Mouse (Mus musculus): ENCODE measurements at regions not wholly inside any gene's neighbourhood (a gene's known extent, or its start where the extent isn't known, plus 50 kb on each side); places are given as distances from the start of the nearest gene placed in this dataset.

GRCm38 (mm10) chr3:115766153-115766552 is 51.3 kb upstream of the S1pr1 start:
- intact Hi-C loops (cut with DNase I): loop anchor here (5.0 kb wide), 1 partner anchor 104 kb away; no protein-coding TSS in a partner anchor
- peak; percentile 58 to 61 for DNase-seq

- no peak for DNase-seq
- intact Hi-C loops (cut with DNase I): loop anchor here (1.0 to 5.0 kb wide), 3 partner anchors 47 to 106 kb away; no protein-coding TSS in a partner anchor
These were observed 53.4 kb upstream of the S1pr1 start for GRCm38 (mm10) chr3:115768290-115768689.

DNA sequence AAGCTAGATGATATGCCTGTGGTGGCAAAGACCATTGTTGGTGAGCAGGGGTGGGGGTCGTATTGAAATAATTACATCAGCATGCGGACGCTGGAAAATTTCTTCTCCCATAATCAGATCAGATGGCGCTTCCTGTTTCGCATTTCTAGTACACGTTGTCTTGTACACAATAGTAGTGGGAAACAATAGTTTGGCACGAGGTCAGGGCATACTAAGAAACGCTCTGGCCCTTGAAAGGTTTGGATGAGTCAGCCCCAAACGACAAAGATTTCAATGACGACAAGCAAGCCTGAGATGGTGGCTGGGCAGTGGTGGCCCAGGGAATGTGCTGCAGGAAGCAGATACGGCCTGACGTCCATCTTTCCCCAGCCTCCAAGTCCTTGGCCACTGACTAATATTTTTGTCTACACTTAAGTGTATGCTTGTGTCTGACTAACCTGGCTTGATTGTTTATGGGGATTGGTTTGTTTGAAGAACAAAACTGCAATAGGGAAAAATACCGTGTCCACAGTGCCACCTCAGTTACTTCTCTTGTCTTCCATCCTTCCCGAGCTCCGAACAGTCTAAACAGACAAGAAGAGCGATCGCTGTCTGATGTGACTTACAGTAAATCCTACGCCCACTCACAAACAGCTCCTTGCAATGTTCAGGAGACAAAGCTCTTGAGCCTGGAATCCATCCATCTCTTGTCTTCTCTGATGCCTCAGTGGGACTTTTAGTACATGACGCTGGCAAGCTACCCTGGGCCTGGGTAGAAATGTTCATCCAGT is 54.1 kb upstream of the S1pr1 start:
- peak; percentile 42 to 49 for DNase-seq
- intact Hi-C loops (cut with DNase I): loop anchor here (1.0 to 5.0 kb wide), 3 partner anchors 46 to 107 kb away; no protein-coding TSS in a partner anchor

DNA sequence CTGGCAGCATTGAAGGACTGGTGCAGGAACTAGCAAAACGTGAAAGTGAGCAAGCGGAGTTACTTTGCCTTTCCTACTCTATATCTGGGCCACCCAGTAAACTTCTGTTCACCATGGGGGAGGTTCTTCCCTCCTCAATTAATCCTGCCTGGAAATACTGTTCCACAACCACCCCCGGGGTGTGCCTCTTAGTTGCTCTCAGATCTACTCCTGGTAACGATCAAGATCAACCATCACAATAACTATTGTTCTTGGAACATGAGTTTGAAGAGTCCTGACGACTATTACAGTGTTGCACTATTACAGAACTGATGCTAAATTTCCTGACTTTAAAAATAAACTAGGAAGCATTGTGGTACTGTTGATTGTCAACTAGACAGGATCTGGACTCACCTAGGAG is 57.8 kb upstream of the S1pr1 start:
- intact Hi-C loops (cut with DNase I): no loop called here
- DNase-seq: no peak

GRCm38 (mm10) chr3:115774321-115774720 is 59.4 kb upstream of the S1pr1 start:
- intact Hi-C loops (cut with DNase I): no loop called here
- no peak for DNase-seq

- DNase-seq: no peak
- intact Hi-C loops (cut with DNase I): no loop called here
These were observed 59.9 kb upstream of the S1pr1 start for GRCm38 (mm10) chr3:115774723-115775122.

DNA sequence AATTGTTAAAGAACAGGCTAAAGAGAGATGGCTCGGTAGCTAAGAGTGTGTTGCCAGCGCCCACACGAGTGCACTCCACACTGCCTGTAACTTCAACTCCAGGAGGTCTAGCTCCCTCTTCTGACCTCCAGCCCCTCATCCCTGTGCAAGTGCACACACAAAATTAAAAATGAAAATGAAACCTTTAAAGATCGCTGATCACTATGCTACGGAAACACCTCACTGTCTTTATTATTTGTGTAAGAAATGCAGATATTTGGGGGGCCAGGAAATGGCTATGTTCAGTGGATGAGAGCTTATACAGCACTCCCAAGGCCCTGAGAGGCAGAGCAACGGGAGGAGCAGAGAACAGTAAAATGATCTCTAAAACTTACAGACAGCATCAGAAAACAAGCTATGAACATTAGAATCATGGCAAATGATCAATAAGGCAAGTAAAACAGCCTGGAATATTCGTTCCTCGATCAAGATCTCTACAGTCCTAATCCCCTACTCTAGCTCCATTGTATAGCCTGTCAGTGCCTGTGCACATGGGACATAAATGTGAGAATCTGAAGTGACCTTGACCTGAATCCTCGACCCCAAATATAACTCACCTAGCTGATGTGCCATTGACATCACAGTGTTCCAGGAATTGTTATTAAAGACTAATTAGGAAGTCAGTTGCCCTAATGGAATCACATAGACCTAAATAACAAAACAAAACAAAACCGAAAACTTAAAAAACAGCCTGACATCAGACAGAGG is 64.4 kb upstream of the S1pr1 start:
- DNase-seq: no peak
- intact Hi-C loops (cut with DNase I): no loop called here

- intact Hi-C loops (cut with DNase I): no loop called here
- DNase-seq: no peak
These were observed 65.0 kb upstream of the S1pr1 start for GRCm38 (mm10) chr3:115779906-115780305.

GRCm38 (mm10) chr3:115782726-115783125 is 67.9 kb upstream of the S1pr1 start:
- no peak for DNase-seq
- intact Hi-C loops (cut with DNase I): no loop called here

GRCm38 (mm10) chr3:115787360-115787759 is 72.5 kb upstream of the S1pr1 start:
- intact Hi-C loops (cut with DNase I): no loop called here
- no peak for DNase-seq

DNA sequence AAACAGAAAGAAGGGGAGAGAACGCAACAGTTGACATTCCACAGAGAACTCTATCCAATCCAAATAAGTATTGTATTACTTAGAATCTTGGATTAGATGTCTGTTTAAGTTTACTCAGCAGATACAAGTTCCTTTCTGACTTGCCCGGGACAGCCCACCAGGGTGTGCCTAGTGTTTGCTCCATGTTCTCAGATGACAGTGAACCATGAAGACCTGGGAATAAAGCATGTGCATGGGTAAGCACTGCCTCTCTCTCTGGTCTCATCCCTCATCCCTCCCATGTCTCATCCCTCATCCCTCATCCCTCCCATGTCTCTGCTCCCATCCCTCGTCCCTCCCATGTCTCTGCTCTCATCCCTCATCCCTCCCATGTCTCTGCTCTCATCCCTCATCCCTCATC is 73.7 kb upstream of the S1pr1 start:
- intact Hi-C loops (cut with DNase I): no loop called here
- DNase-seq: no peak

DNA sequence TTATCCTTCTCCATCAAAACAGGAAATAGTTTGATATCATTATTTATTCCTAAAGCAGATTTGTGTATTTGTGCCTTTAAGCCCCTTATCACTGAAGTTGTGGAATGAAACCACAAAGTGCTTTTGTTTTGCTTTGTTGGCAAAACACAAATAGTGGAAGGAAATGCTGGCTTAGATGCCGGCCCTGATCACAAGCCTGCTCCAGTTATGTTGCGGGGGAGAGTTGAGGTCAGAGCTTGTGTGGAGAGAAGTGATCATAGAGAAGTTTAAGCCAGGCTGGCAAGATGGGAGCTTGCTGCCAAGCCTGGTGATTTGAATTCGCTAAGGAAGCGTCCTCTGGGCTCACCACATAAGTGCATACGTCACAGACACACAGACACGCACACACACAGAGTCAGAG is 74.2 kb upstream of the S1pr1 start:
- DNase-seq: no peak
- intact Hi-C loops (cut with DNase I): no loop called here

- intact Hi-C loops (cut with DNase I): loop anchor here (1.0 to 5.0 kb wide), 3 partner anchors 77 to 195 kb away; partner anchors contain the start of gene S1pr1
- no peak for DNase-seq
These were observed 77.7 kb upstream of the S1pr1 start for GRCm38 (mm10) chr3:115792606-115793005.

DNA sequence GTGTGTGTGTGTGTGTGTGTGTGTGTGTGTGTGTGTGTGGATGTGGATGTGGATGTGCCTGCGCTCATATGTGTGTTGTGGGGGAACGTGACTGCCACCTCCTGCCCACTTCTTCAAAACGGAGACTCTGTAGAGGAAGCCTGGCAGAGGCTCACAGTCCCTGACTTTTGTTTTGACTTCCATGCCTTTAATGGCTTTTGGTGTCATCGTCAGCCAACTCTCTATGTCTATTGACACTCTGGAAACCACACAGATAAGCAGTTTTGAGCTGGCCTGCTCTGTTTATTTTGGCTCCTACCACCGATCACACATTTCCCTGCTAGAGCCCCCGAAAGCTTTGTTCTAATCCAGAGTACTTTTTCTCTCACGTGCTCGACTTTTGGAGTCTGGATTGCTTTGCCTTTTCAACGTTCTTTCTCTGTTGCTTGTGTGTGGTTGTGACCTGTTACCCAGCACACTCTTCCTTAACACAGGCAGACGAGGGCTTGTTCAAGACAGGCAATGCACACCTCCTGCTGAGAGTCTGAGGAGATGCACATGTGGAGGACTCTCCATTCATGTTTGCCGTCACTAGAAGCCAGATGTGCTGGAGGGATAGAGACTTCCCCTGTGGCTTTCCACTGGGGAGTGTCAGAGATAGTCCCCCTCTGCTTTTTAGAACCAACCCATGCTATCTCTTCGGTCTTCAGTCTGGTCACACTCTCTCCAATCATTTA is 78.6 kb upstream of the S1pr1 start:
- intact Hi-C loops (cut with DNase I): loop anchor here (1.0 to 5.0 kb wide), 3 partner anchors 78 to 196 kb away; partner anchors contain the start of gene S1pr1
- DNase-seq: peak; percentile 53 to 55

- no peak for DNase-seq
- intact Hi-C loops (cut with DNase I): no loop called here
These were observed 84.5 kb upstream of the S1pr1 start for GRCm38 (mm10) chr3:115799326-115799725.

GRCm38 (mm10) chr3:115799981-115800380 is 85.1 kb upstream of the S1pr1 start:
- no peak for DNase-seq
- intact Hi-C loops (cut with DNase I): no loop called here

GRCm38 (mm10) chr3:115800873-115801272 is 86.0 kb upstream of the S1pr1 start:
- intact Hi-C loops (cut with DNase I): no loop called here
- DNase-seq: no peak

DNA sequence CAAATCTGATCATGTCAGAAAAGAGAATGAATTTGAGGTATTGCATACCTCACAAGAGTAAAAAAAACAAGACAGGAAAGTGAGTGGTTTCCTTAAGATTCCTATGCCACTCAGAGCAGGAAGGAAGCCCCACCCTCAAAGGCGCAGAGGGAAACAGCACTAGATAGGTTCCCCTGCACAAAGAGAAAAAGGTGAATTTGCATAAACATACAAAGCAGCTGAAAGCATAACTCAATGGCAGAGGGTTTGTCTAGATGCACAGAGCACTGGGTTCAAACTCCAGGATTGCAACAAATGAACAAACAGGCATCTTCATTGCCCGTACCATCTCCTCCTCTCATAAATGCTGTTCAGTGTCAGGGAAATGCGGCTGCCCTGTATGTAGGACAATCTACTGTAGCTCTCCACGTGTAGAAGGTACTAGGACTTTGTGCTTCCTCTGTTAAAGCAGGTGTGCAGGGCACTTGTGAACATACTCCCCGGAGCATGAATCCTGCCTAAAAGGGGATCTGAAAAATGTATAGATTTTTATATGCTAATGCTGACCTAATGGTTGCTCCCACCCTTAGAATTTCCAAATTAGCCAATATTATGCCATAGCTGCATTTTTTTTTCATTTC is 85.9 kb upstream of the Dph5 start:
- intact Hi-C loops (cut with DNase I): no loop called here

DNA sequence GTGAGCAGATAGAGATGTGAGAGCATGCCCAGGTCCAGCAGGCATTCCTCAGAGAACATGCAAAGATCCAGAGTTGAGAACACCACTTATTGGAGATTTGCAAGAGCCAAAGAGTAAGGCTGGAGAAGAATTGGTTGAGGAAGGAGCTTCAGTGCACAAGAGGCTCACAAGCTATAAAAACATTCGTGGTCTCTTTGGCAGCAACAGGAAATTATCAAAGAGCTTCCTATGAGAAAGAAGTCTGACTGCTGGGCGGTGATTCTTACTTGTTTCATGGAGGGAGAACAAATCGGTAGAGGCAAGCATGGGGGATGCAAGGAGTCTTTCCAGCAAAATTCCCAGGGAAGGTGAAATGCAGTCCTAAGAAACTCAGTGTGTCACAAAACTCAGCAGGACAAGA is 83.0 kb upstream of the Dph5 start:
- DNase-seq: no peak
- intact Hi-C loops (cut with DNase I): no loop called here

More for the DNA sequence above, 85.9 kb upstream of the Dph5 start:
- no peak for DNase-seq

DNA sequence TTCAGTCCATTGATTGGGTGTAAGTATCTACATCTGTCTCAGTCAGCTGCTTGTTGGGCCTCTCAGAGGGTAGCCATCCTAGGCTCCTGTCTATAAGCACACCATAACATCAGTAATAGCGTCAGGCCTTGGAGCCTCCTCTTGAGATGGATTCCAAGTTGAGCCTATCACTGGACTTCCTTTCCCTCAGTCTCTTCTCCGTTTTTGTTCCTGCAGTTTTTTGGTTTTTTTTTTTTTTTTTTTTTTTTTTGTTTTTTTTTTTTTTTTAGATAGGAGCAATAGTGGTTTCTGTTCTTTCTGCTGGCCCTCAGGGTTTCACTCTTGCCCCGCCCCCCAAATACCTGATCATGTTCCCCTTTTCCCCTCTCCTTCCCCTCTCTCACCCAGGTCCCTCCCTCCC is 80.6 kb upstream of the Dph5 start:
- intact Hi-C loops (cut with DNase I): no loop called here
- no peak for DNase-seq

GRCm38 (mm10) chr3:115815168-115815567 is 72.5 kb upstream of the Dph5 start:
- DNase-seq: peak; percentile 47 to 54
- intact Hi-C loops (cut with DNase I): loop anchor here (1.0 to 2.0 kb wide), 2 partner anchors 46 to 101 kb away; no protein-coding TSS in a partner anchor

All from heart, postnatal 36 days (tissue).